Mouse (Mus musculus): ENCODE measurements around the gene Adrb1.

Gene Adrb1

DNA sequence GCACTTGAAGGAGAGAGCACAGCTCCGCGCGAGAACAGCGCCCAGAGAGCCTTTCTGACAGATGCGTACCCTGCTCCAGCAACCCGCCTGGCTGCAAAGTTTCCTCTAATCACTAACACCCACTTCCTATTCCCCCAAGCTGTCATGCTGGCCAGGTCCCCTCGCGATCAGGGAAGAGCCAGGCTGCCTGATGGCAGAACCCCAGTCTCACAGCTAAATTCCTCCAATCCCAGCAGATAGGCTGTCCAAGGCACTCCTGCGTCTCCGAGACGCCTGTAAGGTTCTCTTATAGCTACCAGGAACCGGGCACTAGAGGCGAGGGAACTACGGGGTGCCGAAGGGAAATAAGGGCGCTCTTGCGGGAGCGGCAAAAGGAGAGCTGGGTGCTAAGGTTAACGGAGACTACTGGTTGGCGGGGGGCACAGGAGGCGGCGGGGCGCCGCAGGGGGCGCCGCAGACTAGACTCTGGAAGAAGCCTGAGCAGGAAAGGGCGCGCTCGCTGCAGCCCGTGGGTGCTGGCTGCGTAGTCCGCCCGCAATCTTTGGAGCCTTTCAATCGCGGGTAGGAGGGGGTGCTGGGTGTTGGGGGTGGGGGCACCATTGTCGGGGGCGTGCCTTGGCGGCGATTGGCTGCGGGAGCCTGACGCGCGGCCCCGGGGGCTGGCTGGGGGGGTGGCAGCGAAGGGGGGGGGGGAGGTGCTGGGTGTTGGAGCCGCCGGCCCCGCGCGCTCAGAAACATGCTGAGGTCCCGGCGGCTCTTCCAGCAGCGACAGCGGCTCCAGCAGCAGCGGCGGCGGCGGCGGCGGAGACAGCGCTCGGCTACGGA is at the start of gene Adrb1:
Gene Adrb1 (plus strand): TSS at position 813 of the 825 bp plus-strand sequence.
- DNase-seq, result peak; percentile 39 to 46

GRCm38 (mm10) chr19:56675690-56676089 is 46.3 kb upstream of the Adrb1 start:
- DNase-seq, result no peak

GRCm38 (mm10) chr19:56676506-56676905 is 45.5 kb upstream of the Adrb1 start:
- DNase-seq, result no peak

DNA sequence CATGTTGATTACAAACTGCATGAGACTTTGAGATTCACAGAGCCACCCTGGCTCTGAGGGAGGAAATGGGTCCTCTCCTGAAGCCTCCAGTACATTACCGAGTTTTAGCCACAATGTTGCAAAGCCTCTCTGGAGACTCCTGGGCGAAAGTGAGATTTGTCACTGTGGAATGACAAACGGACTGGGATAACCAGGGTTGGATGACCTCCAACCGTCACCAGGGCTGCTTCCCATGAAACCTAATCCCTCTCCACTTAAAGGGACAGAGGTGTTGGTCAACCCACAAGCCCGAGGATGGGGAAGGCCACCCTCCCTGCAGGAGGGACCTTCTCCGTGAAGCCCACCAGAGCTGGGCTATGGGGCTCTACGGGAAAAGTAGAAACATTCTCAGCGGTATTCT is 44.4 kb upstream of the Adrb1 start:
- DNase-seq, result no peak

DNA sequence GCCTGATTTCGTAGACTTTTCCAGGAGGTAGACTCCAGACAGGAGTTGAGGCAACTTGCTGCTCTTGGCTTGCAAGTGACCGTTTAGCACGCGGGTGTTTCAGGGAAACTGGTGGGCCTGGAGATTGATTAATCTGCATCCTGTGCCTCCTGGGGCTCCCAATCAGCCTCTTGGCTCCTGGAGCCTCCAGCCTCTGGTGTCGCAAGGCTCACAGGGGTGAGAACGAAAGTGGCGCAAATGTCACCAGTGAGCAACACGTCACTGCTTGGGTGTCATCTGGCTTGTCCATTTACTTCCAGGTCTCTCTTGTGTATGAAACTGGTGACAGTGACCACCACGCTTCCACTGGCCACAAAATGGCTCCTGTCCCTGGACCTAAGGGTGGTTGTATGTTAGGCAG is 43.5 kb upstream of the Adrb1 start:
- DNase-seq, result no peak

DNA sequence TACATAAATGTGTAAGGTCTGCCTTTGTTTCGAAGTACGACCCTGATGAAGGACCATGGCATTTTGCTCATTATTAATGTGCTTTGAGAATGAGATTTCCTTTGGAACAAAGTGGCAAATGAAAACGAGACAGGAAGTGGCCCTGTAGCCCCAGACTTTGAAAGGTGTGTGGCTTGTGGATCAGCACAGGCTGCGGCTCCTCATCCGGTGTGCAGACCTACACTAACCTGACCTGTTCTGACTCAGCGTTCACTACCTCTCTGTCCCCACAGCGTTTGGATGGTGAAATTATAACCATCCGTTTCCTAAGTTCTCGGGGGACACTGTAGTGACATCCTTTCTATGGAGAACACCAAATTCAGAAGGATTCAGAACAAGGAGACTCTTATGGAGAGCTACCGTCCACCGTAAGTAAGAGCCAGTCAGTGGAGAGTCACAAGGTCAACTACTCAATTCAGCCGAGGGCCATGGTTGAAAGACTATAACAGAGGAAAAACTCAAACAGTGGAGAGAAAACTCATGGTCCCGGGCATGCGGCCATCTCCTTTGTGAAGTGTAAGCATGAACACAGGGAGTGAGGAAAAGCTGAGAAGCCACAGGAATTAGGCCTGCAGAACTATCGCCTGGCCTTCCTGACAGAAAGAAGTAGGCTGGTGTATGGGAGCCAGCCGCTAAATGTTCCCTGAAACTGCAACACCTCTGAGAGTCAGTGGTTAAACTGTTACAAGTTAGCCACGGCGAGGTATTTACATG is 42.6 kb upstream of the Adrb1 start:
- peak in 1 of 2 experiments; percentile 15 for DNase-seq

- peak in 1 of 2 experiments; percentile 32 for DNase-seq
Measured at GRCm38 (mm10) chr19:56679992-56680391, 42.0 kb upstream of the Adrb1 start.

DNA sequence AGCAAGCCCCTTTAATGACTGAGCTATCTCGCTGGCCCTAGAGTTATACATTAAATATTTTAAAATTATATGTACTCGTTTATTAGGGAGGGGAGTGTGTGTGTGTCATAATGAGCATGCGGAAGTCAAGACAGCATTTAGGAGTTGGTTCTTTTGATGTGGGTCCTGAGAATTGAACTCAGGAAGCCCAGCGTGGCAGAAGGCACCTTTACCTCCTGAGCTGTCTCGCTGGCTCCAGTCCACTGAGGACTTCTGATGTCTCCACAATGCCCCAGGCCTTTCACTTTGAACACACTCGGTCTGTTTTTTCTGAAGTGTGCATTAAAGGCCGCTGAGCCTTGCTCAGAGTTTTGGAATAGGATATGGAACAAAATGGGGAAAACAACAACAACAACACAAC is 39.7 kb upstream of the Adrb1 start:
- no peak for DNase-seq

GRCm38 (mm10) chr19:56682843-56683242 is 39.2 kb upstream of the Adrb1 start:
- DNase-seq, result no peak

GRCm38 (mm10) chr19:56685515-56685914 is 36.5 kb upstream of the Adrb1 start:
- no peak for DNase-seq

DNA sequence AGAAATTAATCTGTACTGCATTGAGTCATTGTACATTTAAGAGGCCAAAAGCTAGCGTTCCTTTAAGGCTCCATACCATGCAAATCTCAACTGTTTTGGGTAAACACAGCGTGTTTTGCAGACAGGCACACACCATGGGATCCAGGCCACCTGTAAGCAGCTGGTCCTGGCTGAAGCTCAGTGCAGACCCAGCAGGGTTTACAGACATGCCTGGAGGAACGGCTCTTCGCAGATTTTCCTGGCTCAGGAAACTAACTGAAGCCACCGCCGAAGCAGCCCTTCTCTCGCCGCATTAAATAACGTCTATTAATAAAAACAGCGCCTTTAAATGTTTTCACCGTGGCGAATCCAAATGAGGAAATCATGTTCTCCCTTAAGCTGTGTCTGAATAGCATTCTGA is 35.8 kb upstream of the Adrb1 start:
- DNase-seq, result no peak

DNA sequence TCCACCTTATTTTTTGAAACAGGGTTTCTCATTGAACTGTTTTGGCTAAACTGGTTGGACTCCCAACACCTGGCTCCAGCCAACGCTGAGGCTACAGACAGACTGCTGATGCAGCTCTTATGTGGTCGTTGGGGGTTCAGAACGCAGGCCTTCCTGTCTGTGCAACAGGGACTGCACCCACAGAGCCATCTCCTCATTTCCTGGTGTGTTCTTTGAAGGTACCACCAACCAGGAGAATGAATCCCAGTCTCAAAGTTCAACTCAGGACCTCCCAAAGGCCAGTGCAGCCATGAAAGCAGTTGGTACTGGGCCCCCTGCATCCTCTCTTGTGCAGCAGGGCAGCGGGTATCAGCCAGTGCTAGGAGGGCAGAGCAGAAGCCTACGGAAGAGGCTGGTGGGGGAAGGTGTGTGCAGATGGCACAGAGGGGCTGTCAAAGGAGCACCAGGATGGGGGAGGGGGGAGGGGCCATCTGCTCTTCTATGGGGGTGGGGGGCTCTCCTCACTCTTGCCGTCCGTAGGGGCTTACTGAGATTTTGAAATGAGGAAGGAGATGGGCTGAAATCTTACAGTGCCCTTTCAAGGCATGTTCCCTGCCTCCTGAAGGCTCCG is 34.9 kb upstream of the Adrb1 start:
- DNase-seq, result no peak

DNA sequence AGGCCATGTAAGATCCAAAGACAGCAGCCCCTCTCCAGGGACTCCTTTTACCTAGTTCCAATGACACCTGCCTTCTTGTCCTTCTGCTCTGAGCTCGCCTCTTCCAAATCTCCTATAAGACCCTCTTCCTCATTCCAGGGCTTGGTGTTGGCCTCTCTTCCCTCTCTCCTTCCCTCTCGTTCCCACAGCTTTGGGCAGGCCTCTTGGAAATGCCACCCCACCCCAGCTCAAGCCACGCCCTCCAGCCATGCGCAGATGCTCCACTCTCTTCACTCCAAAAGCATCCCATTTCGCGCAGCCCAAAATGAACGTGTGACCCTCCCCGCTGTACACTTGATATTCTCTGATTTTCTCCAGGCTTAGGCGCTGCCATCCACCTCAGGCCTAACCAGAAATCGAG is 34.3 kb upstream of the Adrb1 start:
- no peak for DNase-seq

- DNase-seq, result no peak
Measured at GRCm38 (mm10) chr19:56688661-56689335, 33.2 kb upstream of the Adrb1 start.

DNA sequence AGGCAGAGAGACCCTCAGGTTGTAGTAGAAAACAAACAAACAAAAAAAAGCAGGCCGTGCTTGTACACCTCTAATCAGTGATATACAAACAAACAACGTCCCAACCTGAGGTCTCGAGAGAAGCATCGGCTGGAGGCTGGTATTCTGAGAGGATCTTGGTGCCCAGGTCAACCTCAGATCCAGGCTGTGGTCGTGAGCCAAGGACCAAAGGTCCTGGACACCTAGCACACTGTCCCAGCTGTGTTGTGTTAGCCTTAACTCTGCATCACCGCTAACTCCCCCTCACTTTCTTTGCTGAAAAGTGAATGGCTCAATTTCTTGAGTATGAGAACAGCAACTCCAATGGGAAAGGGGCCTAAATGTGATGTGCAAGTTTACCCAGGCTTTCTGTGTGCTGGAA is 32.5 kb upstream of the Adrb1 start:
- DNase-seq, result no peak

GRCm38 (mm10) chr19:56691103-56691502 is 30.9 kb upstream of the Adrb1 start:
- no peak for DNase-seq

DNA sequence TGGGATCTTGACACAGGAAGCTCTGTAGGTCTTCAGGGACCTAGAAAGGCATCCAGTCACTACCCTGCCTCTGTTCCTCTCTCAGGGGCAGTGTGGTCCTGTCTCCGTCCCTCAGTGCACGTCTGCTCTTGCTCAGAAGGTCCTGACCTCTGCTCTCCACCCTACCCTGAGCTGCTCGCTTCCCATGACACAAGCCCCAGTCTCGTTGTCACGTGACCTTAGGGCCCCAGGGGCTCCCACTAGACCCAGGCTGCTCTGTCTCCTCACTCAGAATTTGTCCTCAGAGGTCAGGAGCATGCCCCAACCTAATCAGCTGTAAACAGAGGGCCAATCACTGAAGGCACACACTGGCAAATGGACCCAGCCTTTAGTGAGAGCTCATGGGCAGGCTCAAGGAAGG is 29.5 kb upstream of the Adrb1 start:
- DNase-seq, result no peak

GRCm38 (mm10) chr19:56697370-56698144 is 24.4 kb upstream of the Adrb1 start:
- DNase-seq, result no peak

DNA sequence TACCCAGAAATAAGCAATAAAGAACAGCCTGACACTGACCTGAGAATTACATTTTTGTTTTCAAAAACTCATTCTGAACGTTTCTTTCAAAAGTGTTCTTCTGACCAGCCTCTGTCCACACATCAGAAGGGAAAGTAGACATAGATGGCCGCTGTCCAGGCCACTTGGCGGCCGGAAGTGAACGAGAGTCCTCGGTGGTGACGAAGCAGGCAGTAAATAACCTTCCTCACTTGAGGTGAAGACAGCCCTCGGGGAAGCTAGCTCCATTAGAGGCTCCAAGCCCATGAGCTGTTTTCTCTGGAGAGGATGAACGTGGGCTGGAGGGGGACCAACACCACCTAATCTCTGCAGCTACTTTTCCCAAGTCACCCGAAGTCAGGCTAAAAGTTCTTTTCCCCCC is 21.2 kb upstream of the Adrb1 start:
- DNase-seq, result no peak

- no peak for DNase-seq
Measured at GRCm38 (mm10) chr19:56701404-56702033, 20.5 kb upstream of the Adrb1 start.

DNA sequence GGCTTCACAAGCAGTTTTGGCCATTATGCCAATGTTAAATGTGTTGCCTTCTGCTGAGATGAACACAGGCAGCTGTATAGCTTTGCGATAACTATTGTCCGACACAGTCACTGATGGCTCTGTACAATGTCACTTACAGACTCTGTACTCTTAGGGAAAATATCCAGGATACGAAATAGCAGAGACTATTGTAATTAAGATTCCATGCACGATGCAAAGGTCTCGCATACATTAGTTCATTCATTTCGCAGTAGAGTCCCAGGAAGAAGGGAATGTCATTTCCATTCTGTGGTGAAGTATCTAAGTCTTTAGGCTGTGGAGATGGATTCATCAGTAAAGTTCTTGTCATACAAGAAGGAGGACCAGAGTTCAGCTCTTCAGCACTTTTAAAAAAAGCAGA is 20.0 kb upstream of the Adrb1 start:
- DNase-seq, result no peak
